Mouse (Mus musculus) MEL (cell line): ENCODE data around the gene Hoxa9. TPM values are rescaled to one million over a fixed set of nuclear protein-coding genes. Genes with fewer than 3 reads are reported as not detected.

Experiments used
- DNase-seq: peaks from one replicate; pipeline ENCODE4 v3.0.0; 2011; ENCODE audit warnings: low read depth, low spot score
- H3K27ac ChIP-seq: 2 replicates; pipeline ENCODE4 v1.5.1; 2012; ENCODE audit warnings: low read depth, mild to moderate bottlenecking, control low read depth, low read length, moderate library complexity; ENCODE audit not compliant: control insufficient read depth
- H3K27me3 ChIP-seq, 2 experiments: fragments of 150-350 bp in 1 of 2; sonication (generic) in 1 of 2; 2 replicates each; pipeline ENCODE4 v1.6.1; 2012; ENCODE audit warnings: low read length in 2 of 2, mild to moderate bottlenecking in 2 of 2, improper control_type of control experiment in 1 of 2, moderate library complexity in 1 of 2; ENCODE audit not compliant: insufficient read depth in 2 of 2, control insufficient read depth in 1 of 2
- H3K36me3 ChIP-seq, 2 experiments: 2 replicates each; pipeline ENCODE4 v1.6.1; 2012 to 2014; ENCODE audit warnings: low read length in 2 of 2, improper control_type of control experiment in 1 of 2, inconsistent platforms in 1 of 2, mild to moderate bottlenecking in 1 of 2; ENCODE audit not compliant: insufficient read depth in 2 of 2, control insufficient read depth in 1 of 2
- H3K4me1 ChIP-seq, 2 experiments: fragments of 150-350 bp in 1 of 2; sonication (generic) in 1 of 2; 2 replicates each; pipeline ENCODE4 v1.6.1; 2012; ENCODE audit warnings: low read length in 2 of 2, improper control_type of control experiment in 1 of 2, mild to moderate bottlenecking in 1 of 2; ENCODE audit not compliant: insufficient read depth in 2 of 2, control insufficient read depth in 1 of 2
- H3K4me3 ChIP-seq, 2 experiments: fragments of 150-350 bp in 1 of 2; sonication (generic) in 1 of 2; 2 replicates each; pipeline ENCODE4 v1.5.1; 2012; ENCODE audit warnings: low read depth in 2 of 2, low read length in 2 of 2, mild to moderate bottlenecking in 2 of 2, moderate library complexity in 2 of 2, control low read depth in 1 of 2, improper control_type of control experiment in 1 of 2; ENCODE audit not compliant: control insufficient read depth in 1 of 2, insufficient read depth in 1 of 2
- H3K79me2 ChIP-seq: 2 replicates; pipeline ENCODE4 v1.6.1; 2012; ENCODE audit warnings: mild to moderate bottlenecking, low read length, moderate library complexity; ENCODE audit not compliant: control insufficient read depth, poor library complexity, insufficient read depth
- H3K9ac ChIP-seq: 2 replicates; pipeline ENCODE4 v1.6.1; 2012; ENCODE audit warnings: low read depth, mild to moderate bottlenecking, control low read depth, low read length, moderate library complexity; ENCODE audit not compliant: control insufficient read depth, poor library complexity, severe bottlenecking
- H3K9me3 ChIP-seq: fragments of 150-350 bp; sonication (generic); replicated peaks from 2 replicates; pipeline ENCODE4 v1.6.1; 2012; ENCODE audit warnings: mild to moderate bottlenecking, low read length, improper control_type of control experiment, moderate library complexity; ENCODE audit not compliant: insufficient read depth
- CHD2 ChIP-seq: IDR thresholded peaks from 2 replicates; pipeline ENCODE4 v1.6.1; 2011; ENCODE audit warnings: low read length, improper control_type of control experiment
- ELF1 ChIP-seq: IDR thresholded peaks from 2 replicates; pipeline ENCODE4 v1.6.1; 2014; ENCODE audit warnings: low read depth, mild to moderate bottlenecking, inconsistent platforms, low read length, improper control_type of control experiment, moderate library complexity
- EP300 ChIP-seq, 2 experiments: IDR thresholded peaks; 2 replicates each; pipeline ENCODE4 v1.6.1; 2011; ENCODE audit warnings: improper control_type of control experiment in 2 of 2, low read length in 2 of 2, low read depth in 1 of 2, mild to moderate bottlenecking in 1 of 2
- ETS1 ChIP-seq: IDR thresholded peaks from 2 replicates; pipeline ENCODE4 v1.6.1; 2012; ENCODE audit warnings: low read depth, mild to moderate bottlenecking, inconsistent platforms, low read length, improper control_type of control experiment, moderate library complexity
- KAT2A ChIP-seq: conservative IDR thresholded peaks from 2 replicates; pipeline ENCODE4 v1.6.1; 2012; ENCODE audit warnings: low read depth, low read length, improper control_type of control experiment, inconsistent platforms
- MAX ChIP-seq: IDR thresholded peaks from 2 replicates; pipeline ENCODE4 v1.6.1; 2011; ENCODE audit warnings: low read length, improper control_type of control experiment
- MXI1 ChIP-seq: IDR thresholded peaks from 2 replicates; pipeline ENCODE4 v1.6.1; 2011; ENCODE audit warnings: mild to moderate bottlenecking, low read depth, low read length, improper control_type of control experiment
- MYC ChIP-seq: IDR thresholded peaks from 2 replicates; pipeline ENCODE4 v1.6.1; 2011; ENCODE audit warnings: low read depth, mild to moderate bottlenecking, low read length, improper control_type of control experiment, moderate library complexity
- POLR2AphosphoS2 ChIP-seq: IDR thresholded peaks from 2 replicates; pipeline ENCODE4 v1.6.1; 2011; ENCODE audit warnings: low read length, improper control_type of control experiment
- TAL1 ChIP-seq: IDR thresholded peaks from 2 replicates; pipeline ENCODE4 v1.6.1; 2012; ENCODE audit warnings: mild to moderate bottlenecking, inconsistent platforms, low read length, moderate library complexity, mixed read lengths
- UBTF ChIP-seq: IDR thresholded peaks from 2 replicates; pipeline ENCODE4 v1.6.1; 2012; ENCODE audit warnings: low read depth, mild to moderate bottlenecking, inconsistent platforms, low read length, improper control_type of control experiment, moderate library complexity, borderline replicate concordance; ENCODE audit not compliant: insufficient read depth
- USF1 ChIP-seq: IDR thresholded peaks from 2 replicates; pipeline ENCODE4 v1.6.1; 2014; ENCODE audit warnings: low read depth, mild to moderate bottlenecking, inconsistent platforms, low read length, improper control_type of control experiment, moderate library complexity
- ZKSCAN1 ChIP-seq: IDR thresholded peaks from 2 replicates; pipeline ENCODE4 v1.6.1; 2012; ENCODE audit warnings: low read depth, mild to moderate bottlenecking, inconsistent platforms, low read length, improper control_type of control experiment, moderate library complexity
- ZNF384 ChIP-seq: IDR thresholded peaks from 2 replicates; pipeline ENCODE4 v1.6.1; 2012; ENCODE audit warnings: low read depth, mild to moderate bottlenecking, inconsistent platforms, low read length, improper control_type of control experiment
- polyA plus RNA-seq, 2 experiments: library from polyadenylated mRNA; stranded (reverse) in 1 of 2; unstranded in 1 of 2; fragments of >175 nt in 1 of 2; fragments of >200 nt in 1 of 2; gene quantifications; 2 replicates each; pipeline versions ENCODE4 v1.2.1 to v1.2.4; 2012; ENCODE audit warnings: low replicate concordance in 2 of 2, low read depth in 1 of 2; ENCODE audit not compliant: insufficient read length in 2 of 2, insufficient read depth in 1 of 2, missing spikeins in 1 of 2
- total RNA-seq: library from RNA; depleted of rRNA; stranded (reverse); fragments of 300-350 nt; gene quantifications from 2 replicates; pipeline ENCODE4 v1.2.3, GENCODE M21; 2012

Gene Hoxa9
- total and polyA plus RNA-seq, 3 experiments, result not detected

DNA sequence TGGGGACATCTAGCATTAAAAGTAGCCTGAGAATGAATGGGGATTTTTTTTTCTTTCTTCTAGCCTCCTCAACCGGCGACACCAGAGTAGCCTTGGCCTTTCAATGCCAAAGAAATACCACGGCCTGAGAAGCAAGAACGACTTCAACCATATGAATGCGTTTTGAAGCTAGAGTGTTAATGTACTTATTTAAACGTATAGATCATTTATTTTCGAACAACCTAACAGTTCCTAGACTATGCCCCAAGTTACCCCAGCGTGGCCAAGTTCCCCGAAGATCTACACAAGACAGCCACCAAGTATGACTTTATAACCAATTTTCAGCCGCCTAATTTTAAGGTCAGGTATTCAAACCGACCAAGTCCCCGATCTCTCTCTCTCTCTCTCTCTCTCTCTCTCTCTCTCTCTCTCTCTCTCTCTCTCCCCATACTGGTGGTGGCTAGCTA, 10.0 kb downstream of the Hoxa9 start:
- no peaks in the 10 kb centered on the region for H3K79me2 ChIP-seq
- H3K36me3 ChIP-seq, result no peaks in the 10 kb centered on the region
- H3K4me1 ChIP-seq, result no peaks in the 10 kb centered on the region
- no peak for TF ChIP-seq KAT2A
- TF ChIP-seq MAX, result no peak
- no peak for TF ChIP-seq UBTF
- no peak for TF ChIP-seq ELF1
- TF ChIP-seq EP300 (IDR thresholded peaks at IDR 0.05; ENCODE audit: low read depth in 1 of 2, low read length in 2 of 2), result no peak
- no peak for TF ChIP-seq ZKSCAN1
- no peak for TF ChIP-seq CHD2
- TF ChIP-seq ETS1, result no peak
- no peak for TF ChIP-seq POLR2AphosphoS2
- TF ChIP-seq MYC, result no peak
- DNase-seq, result peak; percentile 9
- H3K4me3 ChIP-seq, result peak overlapping the region; percentile 74 to 79; a peak in 3 of 4 replicates
- no peaks in the 10 kb centered on the region for H3K9me3 ChIP-seq
- H3K9ac ChIP-seq, result peak overlapping the region; percentile 72
- no peaks in the 10 kb centered on the region for H3K27me3 ChIP-seq
- no peak overlapping the region for H3K27ac ChIP-seq

DNA sequence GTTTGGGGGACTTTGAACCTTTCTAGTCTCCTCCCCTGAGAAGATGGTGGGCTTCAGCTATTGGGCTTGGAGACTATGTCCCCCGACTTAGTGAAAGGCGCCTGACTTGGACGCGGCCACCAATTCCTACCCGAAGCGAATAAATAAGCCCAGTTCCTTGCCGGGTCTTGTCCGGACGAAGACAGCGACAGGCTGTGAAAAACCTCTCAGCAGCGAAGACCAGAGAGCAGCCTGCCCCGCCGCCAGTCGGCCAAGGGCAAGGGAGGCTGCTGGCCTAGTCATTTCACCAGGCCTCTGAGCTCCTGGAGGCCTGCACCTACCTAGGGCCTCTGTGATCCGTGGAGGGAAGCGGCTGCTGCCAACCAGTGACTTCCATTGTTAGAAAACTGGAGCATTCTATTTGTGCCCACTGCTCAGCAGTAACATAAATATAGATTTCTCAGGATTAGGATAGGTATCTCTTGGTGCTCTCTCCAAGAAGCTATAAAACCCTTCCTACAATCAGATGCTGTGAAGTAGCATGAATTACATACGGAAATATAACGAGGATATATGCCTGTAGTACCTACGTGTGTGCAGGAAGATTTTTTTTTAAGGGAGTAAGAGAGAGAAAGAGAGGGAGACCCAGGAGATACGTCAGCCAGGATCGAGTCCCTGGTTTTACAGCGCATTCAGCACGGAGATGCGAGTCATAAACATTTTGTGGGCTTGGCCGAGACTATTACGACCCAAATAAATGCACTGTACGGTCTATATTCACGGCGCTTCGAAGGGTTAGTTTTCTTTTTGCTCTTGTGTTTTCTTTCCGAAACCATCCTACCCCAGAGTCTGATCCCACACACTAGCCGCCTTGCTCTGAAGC, 10.7 kb downstream of the Hoxa9 start:
- H3K36me3 ChIP-seq, result no peaks in the 10 kb centered on the region
- H3K27ac ChIP-seq, result no peak overlapping the region
- H3K79me2 ChIP-seq, result no peaks in the 10 kb centered on the region
- no peaks in the 10 kb centered on the region for H3K9me3 ChIP-seq
- H3K4me1 ChIP-seq, result no peaks in the 10 kb centered on the region
- H3K4me3 ChIP-seq, result no peak overlapping the region
- H3K27me3 ChIP-seq, result no peaks in the 10 kb centered on the region
- TF ChIP-seq MYC, result no peak
- DNase-seq, result no peak
- H3K9ac ChIP-seq, result no peak overlapping the region

GRCm38 (mm10) chr6:52219234-52219942, 11.5 kb downstream of the Hoxa9 start:
- H3K9ac ChIP-seq, result no peak overlapping the region
- no peaks in the 10 kb centered on the region for H3K79me2 ChIP-seq
- DNase-seq, result no peak
- no peaks in the 10 kb centered on the region for H3K36me3 ChIP-seq
- no peaks in the 10 kb centered on the region for H3K4me1 ChIP-seq
- no peaks in the 10 kb centered on the region for H3K9me3 ChIP-seq
- H3K27me3 ChIP-seq, result no peaks in the 10 kb centered on the region
- no peak overlapping the region for H3K27ac ChIP-seq
- H3K4me3 ChIP-seq, result no peak overlapping the region
- TF ChIP-seq USF1 (no peak), MXI1 (no peak), EP300 (IDR thresholded peaks at IDR 0.05; ENCODE audit: low read depth in 1 of 2, low read length in 2 of 2) (no peak), ZNF384 (no peak), TAL1 (no peak)
- TF ChIP-seq, all 39 proteins: peak for 0
